Mouse (Mus musculus): Measurements from ENCODE around the gene Il22ra2.

- TF ChIP-seq TCF12 (IDR thresholded peaks at IDR 0.05; ENCODE audit: low read depth, low read length) (no peak), CTCF (conservative IDR thresholded peaks at IDR 0.05 in 1 of 2, IDR thresholded peaks at IDR 0.05 in 1 of 2; ENCODE audit: low read depth in 2 of 2, low read length in 2 of 2) (no peak), EP300 (IDR thresholded peaks at IDR 0.05; ENCODE audit: low read length) (no peak), UBTF (IDR thresholded peaks at IDR 0.05; ENCODE audit: low read depth, low read length) (no peak), BHLHE40 (IDR thresholded peaks at IDR 0.05; ENCODE audit: low read depth, low read length) (no peak), JUND (conservative IDR thresholded peaks at IDR 0.05; ENCODE audit: low read depth, low read length) (no peak), USF1 (IDR thresholded peaks at IDR 0.05; ENCODE audit: low read depth, low read length) (no peak), POLR2AphosphoS2 (IDR thresholded peaks at IDR 0.05; ENCODE audit: low read depth, low read length) (no peak), ZC3H11A (IDR thresholded peaks at IDR 0.05; ENCODE audit: low read depth, low read length) (no peak)
Observed at GRCm38 (mm10) chr10:19581844-19582582, 39.8 kb upstream of the Il22ra2 start.

Data from CH12.LX (cell line).